Mouse (Mus musculus): ENCODE measurements around the gene Pou2f3.

DNA sequence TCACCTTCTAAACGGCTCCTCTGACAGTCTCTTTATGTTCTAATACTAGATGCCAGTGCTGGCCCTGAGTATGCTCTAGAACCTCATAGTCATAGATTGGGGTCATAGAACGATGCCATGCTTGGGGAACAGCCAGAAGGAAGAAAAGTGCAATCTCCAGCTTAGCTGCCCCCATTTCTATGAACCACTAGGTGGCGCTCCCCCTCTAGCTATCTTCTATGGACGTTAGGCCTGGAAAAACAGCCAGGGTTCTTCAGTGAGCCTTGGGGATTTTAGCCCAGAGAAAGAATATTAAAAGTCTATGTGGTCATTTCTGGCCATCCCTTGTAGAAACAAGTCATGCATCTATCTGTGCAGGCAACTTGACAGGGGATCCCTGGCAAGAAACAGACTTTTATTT, 68.3 kb downstream of the Pou2f3 start:
- TF ChIP-seq POLR2A (IDR thresholded peaks at IDR 0.05; ENCODE audit: control insufficient read depth, extremely low read depth, insufficient read depth, low read length, poor library complexity) (no peak), CTCF (IDR thresholded peaks at IDR 0.05; ENCODE audit: borderline replicate concordance, control insufficient read depth, extremely low read depth, insufficient read depth, low read length, poor library complexity) (no peak)

Measured in thymus, adult 2 months (tissue).